Mouse (Mus musculus) midbrain, embryonic 11.5 days (tissue): ENCODE measurements at regions not wholly inside any gene's neighbourhood (a gene's known extent, or its start where the extent isn't known, plus 50 kb on each side); places are given as distances from the start of the nearest gene placed in this dataset.

ENCODE experiments used
- ATAC-seq: fragments of 200-750 bp; cut with Nextera tagmentation; 2 replicates; pipeline ENCODE4 v1.8.0; 2017; ENCODE audit warnings: moderate TSS enrichment, moderate library complexity; ENCODE audit not compliant: low FRiP score
- DNase-seq: peaks from one replicate; pipeline ENCODE4 v3.0.0; 2015; ENCODE audit warnings: low spot score; ENCODE audit errors: missing footprints
- H3K27ac ChIP-seq: fragments of 300-500 bp; sonication (generic); 2 replicates; pipeline ENCODE4 v1.5.1; 2014; ENCODE audit warnings: low read depth, low read length
- H3K27me3 ChIP-seq: fragments of 300-500 bp; sonication (generic); 2 replicates; pipeline ENCODE4 v1.6.1; 2014; ENCODE audit warnings: mild to moderate bottlenecking, low read length, moderate library complexity, mixed read lengths; ENCODE audit not compliant: control insufficient read depth, insufficient read depth
- H3K36me3 ChIP-seq: fragments of 300-500 bp; sonication (generic); 2 replicates; pipeline ENCODE4 v1.6.1; 2014; ENCODE audit warnings: mild to moderate bottlenecking, low read length, moderate library complexity, mixed read lengths; ENCODE audit not compliant: control insufficient read depth, insufficient read depth
- H3K4me1 ChIP-seq: fragments of 300-500 bp; sonication (generic); 2 replicates; pipeline ENCODE4 v1.6.1; 2014; ENCODE audit warnings: low read length; ENCODE audit not compliant: control insufficient read depth, insufficient read depth
- H3K4me2 ChIP-seq: fragments of 300-500 bp; sonication (generic); 2 replicates; pipeline ENCODE4 v1.6.1; 2014; ENCODE audit warnings: mild to moderate bottlenecking, moderate library complexity
- H3K4me3 ChIP-seq: fragments of 300-500 bp; sonication (generic); 2 replicates; pipeline ENCODE4 v1.5.1; 2014; ENCODE audit warnings: low read depth, low read length
- H3K9ac ChIP-seq: fragments of 300-500 bp; sonication (generic); 2 replicates; pipeline ENCODE4 v1.6.1; 2014; ENCODE audit warnings: low read length
- H3K9me3 ChIP-seq: fragments of 300-500 bp; sonication (generic); 2 replicates; pipeline ENCODE4 v1.6.1; 2016; ENCODE audit warnings: low read length; ENCODE audit not compliant: control insufficient read depth
- WGBS: fragments of 180-500 bp; shearing (Covaris S2); extraction: QIAGEN DNeasy Blood & Tissue Kit; methylation state at CpG from one replicate; pipeline ENCODE4 v1.1.7; 2014; 5-methylcytosine and 5-hydroxymethylcytosine counted together

DNA sequence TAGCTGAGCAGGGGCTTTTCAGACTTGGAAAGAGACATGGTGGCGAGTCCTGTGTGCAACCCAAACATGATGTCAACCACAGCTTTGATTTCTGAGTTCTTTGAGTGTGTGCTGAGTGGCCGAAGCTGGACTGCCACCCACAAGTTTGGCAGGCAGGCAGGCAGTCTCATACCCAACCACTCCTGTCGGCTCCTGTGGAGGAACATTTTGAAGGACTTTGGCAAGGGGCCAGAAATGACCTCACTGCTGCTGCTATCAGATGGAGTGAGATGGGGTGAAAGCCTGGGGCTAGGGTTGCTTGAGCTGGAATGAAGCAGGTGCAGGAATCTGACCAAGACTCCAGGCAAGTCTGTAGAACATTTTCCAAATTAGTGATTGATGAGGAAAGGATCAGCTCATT, 162.7 kb upstream of the F930015N05Rik start:
- Histone ChIP-seq H3K36me3 (no peaks in the 10 kb centered on the region), H3K4me2 (no peak overlapping the region), H3K4me1 (no peaks in the 10 kb centered on the region), H3K9ac (no peak overlapping the region), H3K27ac (no peak overlapping the region), H3K9me3 (no peaks in the 10 kb centered on the region), H3K27me3 (no peaks in the 10 kb centered on the region), H3K4me3 (no peak overlapping the region)
- WGBS, result 82% methylated on average over 3 of the region's 3 CpGs
- ATAC-seq (no peak), DNase-seq (no peak)

DNA sequence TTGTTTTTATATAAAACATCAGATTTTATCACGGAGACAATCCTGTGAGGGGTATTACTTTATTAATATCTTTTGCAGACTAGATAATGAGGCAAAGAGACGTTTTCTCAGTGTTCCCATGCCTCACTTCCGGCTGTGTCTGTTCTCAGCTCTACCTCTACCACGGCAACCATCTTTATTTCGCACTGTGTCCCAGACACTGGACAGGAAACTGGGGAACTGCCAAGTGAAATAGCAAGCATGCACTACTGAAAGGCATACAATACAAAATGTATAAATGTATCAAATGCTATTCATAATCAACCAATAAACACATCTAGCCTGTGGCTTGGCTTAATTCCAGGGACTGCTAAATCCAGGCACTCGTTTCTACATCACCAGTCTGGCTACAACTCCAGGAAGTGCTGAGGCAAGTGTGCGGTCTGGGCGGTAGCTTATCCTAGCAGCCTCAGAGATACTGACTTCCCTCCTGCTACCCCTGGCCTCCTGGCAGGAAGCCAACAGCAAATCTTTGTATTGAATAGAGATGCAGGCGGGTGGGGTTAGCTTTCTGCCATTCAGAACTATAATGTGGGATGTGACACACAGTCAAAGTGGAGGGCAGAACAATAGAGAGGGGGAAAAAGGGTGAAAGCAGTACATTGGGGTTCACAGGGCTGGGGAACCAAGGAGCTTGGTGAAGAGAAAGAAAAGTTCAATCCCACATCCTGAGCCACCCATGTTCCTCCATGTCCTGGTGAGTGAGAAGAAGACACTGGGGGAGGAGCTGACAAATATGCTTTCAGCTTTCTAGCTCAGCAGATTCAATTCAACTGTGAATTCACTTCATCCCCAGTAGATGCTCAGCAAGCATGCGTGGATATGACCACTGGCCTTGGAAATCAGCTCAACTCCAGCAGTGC, 164.0 kb upstream of the F930015N05Rik start:
- no peaks in the 10 kb centered on the region for H3K9me3 ChIP-seq
- no peak overlapping the region for H3K4me2 ChIP-seq
- WGBS, result 69% methylated on average over 10 of the region's 10 CpGs
- H3K27ac ChIP-seq, result no peak overlapping the region
- ATAC-seq, result no peak
- H3K4me3 ChIP-seq, result no peak overlapping the region
- no peaks in the 10 kb centered on the region for H3K4me1 ChIP-seq
- no peak for DNase-seq
- no peaks in the 10 kb centered on the region for H3K27me3 ChIP-seq
- no peak overlapping the region for H3K9ac ChIP-seq
- no peaks in the 10 kb centered on the region for H3K36me3 ChIP-seq

DNA sequence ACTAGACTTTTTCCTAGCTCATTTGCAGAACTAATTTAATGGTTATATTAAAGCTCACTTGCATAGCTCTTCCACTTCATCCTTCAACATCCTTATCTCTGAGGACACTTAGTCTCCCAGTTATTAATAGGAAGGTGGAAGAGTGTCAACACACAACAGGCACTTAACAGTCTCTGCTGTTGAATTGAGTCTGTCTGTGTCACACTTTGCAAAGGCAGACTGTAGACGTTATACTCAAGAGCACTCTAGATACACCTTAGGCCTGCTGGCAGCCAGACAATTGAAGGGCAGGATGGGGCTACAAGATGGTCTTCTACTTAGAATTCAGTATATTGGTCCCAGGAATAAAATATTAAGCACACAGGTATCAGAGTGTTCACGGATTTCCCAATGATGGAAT, 172.6 kb upstream of the F930015N05Rik start:
- Histone ChIP-seq H3K9me3 (no peaks in the 10 kb centered on the region), H3K4me3 (no peak overlapping the region), H3K9ac (no peak overlapping the region), H3K36me3 (no peaks in the 10 kb centered on the region), H3K4me1 (no peaks in the 10 kb centered on the region), H3K27ac (no peak overlapping the region), H3K27me3 (no peaks in the 10 kb centered on the region), H3K4me2 (no peak overlapping the region)
- 80% methylated on average over 2 of the region's 2 CpGs for WGBS
- ATAC-seq (no peak), DNase-seq (no peak)

DNA sequence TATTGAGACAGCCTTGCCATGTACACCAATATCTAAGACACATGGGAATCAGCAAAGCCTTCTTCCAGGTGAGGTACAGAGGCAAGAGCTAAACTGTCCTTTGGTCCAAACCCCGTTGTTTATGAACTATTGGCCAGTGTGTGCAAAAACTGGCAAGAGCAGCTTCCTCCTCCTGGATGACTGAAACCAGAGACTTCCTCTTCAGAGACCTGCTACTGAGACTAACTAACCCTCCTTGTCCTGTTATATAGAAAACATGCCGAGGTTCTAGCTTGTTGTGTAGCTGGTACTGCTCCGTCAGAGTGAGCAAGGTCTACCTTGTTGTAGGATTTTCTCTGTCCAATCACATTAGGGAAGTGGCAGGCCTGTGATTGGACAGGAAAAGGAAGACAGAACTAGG, 174.3 kb upstream of the F930015N05Rik start:
- Histone ChIP-seq H3K27me3 (no peaks in the 10 kb centered on the region), H3K9ac (no peak overlapping the region), H3K4me2 (no peak overlapping the region), H3K27ac (no peak overlapping the region), H3K4me1 (no peaks in the 10 kb centered on the region), H3K36me3 (no peaks in the 10 kb centered on the region), H3K9me3 (no peaks in the 10 kb centered on the region), H3K4me3 (no peak overlapping the region)
- ATAC-seq, result no peak
- 88% methylated on average over 3 of the region's 3 CpGs for WGBS
- DNase-seq, result no peak

DNA sequence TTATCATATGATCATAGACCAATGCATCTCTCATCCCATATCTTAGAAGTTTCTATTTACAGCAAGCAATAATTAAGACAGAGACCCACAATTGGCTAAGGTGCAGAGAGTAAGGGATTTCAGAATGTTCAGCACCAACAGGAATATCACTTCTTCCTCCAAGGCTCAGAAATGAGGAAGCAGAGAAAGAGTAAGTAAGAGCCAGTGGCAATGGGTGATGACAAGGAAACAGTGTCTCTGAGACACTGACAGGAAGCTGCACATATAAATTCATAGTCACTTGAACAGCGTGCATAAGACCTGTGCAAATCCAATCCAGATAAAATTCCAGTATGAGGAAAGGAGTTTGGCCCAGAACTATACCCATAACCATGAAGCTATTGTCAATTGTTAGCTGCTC, 178.7 kb upstream of the F930015N05Rik start:
- WGBS, result 80% methylated on average over 1 of the region's 1 CpGs
- ATAC-seq (no peak), DNase-seq (no peak)
- Histone ChIP-seq H3K9me3 (no peaks in the 10 kb centered on the region), H3K4me3 (no peak overlapping the region), H3K36me3 (no peaks in the 10 kb centered on the region), H3K4me2 (no peak overlapping the region), H3K9ac (no peak overlapping the region), H3K27ac (no peak overlapping the region), H3K4me1 (no peaks in the 10 kb centered on the region), H3K27me3 (no peaks in the 10 kb centered on the region)

DNA sequence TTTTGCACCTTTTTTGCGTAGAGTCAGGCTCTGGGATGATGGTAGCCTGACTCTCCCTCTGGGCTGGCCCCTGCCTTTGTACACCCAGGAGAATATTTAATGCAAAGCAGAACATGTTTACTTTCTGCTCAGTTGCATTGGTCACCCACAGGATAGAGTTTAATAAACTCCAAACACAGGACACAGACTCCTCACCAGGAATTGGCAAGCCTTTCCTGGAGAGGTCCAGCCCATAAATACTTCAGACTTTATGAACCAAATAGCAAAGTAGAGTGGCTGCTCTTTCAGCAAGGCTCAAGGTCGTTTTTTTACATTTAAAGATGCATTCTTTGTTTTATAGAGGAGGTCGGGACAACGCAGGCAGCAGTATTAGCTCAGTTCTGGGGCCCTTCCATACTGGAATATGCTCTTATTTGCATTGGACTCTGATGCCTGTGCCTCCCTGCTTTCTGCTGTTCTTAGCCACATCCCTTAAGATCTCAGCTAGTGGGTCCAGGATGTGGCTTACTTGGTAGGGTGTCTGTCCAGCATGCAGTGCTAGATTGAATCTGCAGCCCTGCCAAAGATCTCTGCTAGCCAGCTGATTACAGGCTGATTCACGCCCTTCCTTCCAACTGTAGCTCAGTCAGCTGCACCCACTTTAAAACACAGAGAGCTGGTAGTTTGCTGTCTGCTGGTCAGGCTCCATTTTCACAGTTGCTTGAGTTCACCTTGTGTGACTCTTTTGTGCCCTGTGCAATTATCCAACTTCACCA, 182.4 kb upstream of the F930015N05Rik start:
- Histone ChIP-seq H3K36me3 (no peaks in the 10 kb centered on the region), H3K27me3 (no peaks in the 10 kb centered on the region), H3K9me3 (no peaks in the 10 kb centered on the region), H3K4me1 (no peaks in the 10 kb centered on the region), H3K4me2 (no peak overlapping the region), H3K27ac (no peak overlapping the region), H3K9ac (no peak overlapping the region), H3K4me3 (no peak overlapping the region)
- 72% methylated on average over 5 of the region's 5 CpGs for WGBS
- ATAC-seq (no peak), DNase-seq (no peak)

DNA sequence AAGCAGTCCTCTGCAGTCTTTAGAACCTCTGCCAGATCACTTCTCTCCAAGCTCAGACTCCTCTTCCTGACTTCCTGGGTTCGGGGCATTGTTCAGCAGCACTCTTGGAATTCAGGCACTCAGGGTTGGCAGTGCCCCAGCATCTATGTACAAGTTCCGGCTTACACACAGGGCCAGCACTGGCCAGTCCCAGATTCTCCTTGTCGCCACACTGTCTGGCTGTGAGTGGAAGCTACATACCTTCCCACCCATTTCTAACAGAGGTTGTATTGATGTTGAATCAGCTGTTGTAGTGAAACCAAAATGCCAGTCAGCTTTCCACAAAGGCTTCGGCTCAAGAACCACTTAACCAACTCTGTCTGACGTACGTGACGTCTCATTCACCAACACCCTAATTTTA, 190.7 kb upstream of the F930015N05Rik start:
- Histone ChIP-seq H3K4me3 (no peak overlapping the region), H3K36me3 (no peaks in the 10 kb centered on the region), H3K4me2 (no peak overlapping the region), H3K9me3 (no peaks in the 10 kb centered on the region), H3K27ac (no peak overlapping the region), H3K27me3 (no peaks in the 10 kb centered on the region), H3K4me1 (no peaks in the 10 kb centered on the region), H3K9ac (no peak overlapping the region)
- WGBS, result 91% methylated on average over 7 of the region's 7 CpGs
- no peak for ATAC-seq
- no peak for DNase-seq

DNA sequence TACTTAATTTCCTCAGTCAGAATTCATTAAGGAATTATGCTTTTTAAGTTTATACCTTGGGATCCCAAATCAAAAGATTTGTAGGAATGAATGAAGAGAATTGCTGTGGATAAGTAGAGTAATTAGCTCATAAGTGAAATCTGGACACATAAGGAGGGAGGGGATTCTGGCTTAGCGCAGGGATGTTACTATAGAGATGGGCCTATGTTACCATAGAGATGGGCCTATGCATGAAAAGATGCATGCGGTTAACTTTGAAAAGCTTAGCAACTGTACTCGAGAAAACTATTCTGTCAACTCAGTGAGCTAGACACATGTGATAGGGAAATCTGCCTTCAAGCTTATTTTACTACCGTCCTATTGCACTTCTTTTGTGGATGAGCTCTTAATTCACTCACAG, 204.5 kb upstream of the F930015N05Rik start:
- no peak overlapping the region for H3K4me3 ChIP-seq

DNA sequence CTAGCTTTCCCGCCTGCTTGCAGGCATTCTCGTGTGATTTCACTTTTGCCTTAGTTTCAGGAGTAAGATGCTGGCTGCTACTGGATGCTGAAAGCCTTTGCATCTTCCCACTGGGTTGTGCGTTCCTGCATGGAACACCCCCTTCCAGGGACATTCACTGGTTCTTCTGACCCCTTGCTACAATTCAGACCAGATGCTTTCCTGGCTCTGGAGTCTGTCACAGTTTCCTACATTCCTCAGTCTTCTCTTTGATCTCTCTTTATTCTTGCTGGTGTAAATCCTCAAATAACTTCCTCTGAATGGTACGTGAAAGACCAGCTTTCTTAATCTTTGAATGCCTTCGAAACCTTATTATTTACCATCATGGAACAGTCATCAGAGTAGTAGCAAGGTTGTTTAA, 206.7 kb upstream of the F930015N05Rik start:
- ATAC-seq (no peak), DNase-seq (no peak)
- no peaks in the 10 kb centered on the region for H3K4me1 ChIP-seq
- no peaks in the 10 kb centered on the region for H3K36me3 ChIP-seq
- H3K27ac ChIP-seq, result no peak overlapping the region
- WGBS, result 54% methylated on average over 5 of the region's 5 CpGs
- no peaks in the 10 kb centered on the region for H3K27me3 ChIP-seq
- no peaks in the 10 kb centered on the region for H3K9me3 ChIP-seq
- H3K4me3 ChIP-seq, result no peak overlapping the region
- no peak overlapping the region for H3K9ac ChIP-seq
- no peak overlapping the region for H3K4me2 ChIP-seq

More for the DNA sequence above, 204.5 kb upstream of the F930015N05Rik start:
- ATAC-seq (no peak), DNase-seq (no peak)
- 52% methylated on average over 4 of the region's 4 CpGs for WGBS
- Histone ChIP-seq H3K9me3 (no peaks in the 10 kb centered on the region; the same call in 1 of the 2 replicates), H3K36me3 (no peaks in the 10 kb centered on the region), H3K27me3 (no peaks in the 10 kb centered on the region), H3K27ac (no peak overlapping the region), H3K9ac (no peak overlapping the region), H3K4me2 (no peak overlapping the region), H3K4me1 (no peaks in the 10 kb centered on the region)
